Mouse (Mus musculus): Measurements from ENCODE around the gene Lrrc73.

Gene Lrrc73

GRCm38 (mm10) chr17:46262201-46262694, 8.9 kb downstream of the Lrrc73 start:
- no peak for DNase-seq (ENCODE audit: low read depth)

GRCm38 (mm10) chr17:46265502-46265901, 12.2 kb downstream of the Lrrc73 start:
- no peak for DNase-seq (ENCODE audit: low read depth)

GRCm38 (mm10) chr17:46265918-46266618, 12.7 kb downstream of the Lrrc73 start:
- DNase-seq (ENCODE audit: low read depth) = no peak

GRCm38 (mm10) chr17:46266986-46267385, 13.7 kb downstream of the Lrrc73 start:
- no peak for DNase-seq (ENCODE audit: low read depth)

GRCm38 (mm10) chr17:46267511-46267910, 14.2 kb downstream of the Lrrc73 start:
- no peak for DNase-seq (ENCODE audit: low read depth)

GRCm38 (mm10) chr17:46268026-46268720, 14.8 kb downstream of the Lrrc73 start:
- no peak for DNase-seq (ENCODE audit: low read depth)

GRCm38 (mm10) chr17:46269771-46270534, 16.6 kb downstream of the Lrrc73 start:
- no peak for DNase-seq (ENCODE audit: low read depth)

- no peak for DNase-seq (ENCODE audit: low read depth)
Observed at GRCm38 (mm10) chr17:46272058-46272457, 18.7 kb downstream of the Lrrc73 start.

GRCm38 (mm10) chr17:46272675-46273074, 19.3 kb downstream of the Lrrc73 start:
- DNase-seq (ENCODE audit: low read depth) = no peak

GRCm38 (mm10) chr17:46273803-46274236, 20.5 kb downstream of the Lrrc73 start:
- no peak for DNase-seq (ENCODE audit: low read depth)

- no peak for DNase-seq (ENCODE audit: low read depth)
Observed at GRCm38 (mm10) chr17:46274465-46274864, 21.1 kb downstream of the Lrrc73 start.

GRCm38 (mm10) chr17:46275034-46275433, 21.7 kb downstream of the Lrrc73 start:
- DNase-seq (ENCODE audit: low read depth) = no peak

GRCm38 (mm10) chr17:46275506-46275905, 22.2 kb downstream of the Lrrc73 start:
- DNase-seq (ENCODE audit: low read depth) = no peak

GRCm38 (mm10) chr17:46277586-46277985, 24.3 kb downstream of the Lrrc73 start:
- no peak for DNase-seq (ENCODE audit: low read depth)

- DNase-seq (ENCODE audit: low read depth) = no peak
Observed at GRCm38 (mm10) chr17:46278011-46278765, 24.9 kb downstream of the Lrrc73 start.

GRCm38 (mm10) chr17:46282483-46283123, 29.3 kb downstream of the Lrrc73 start, which contains the start of gene Tjap1:
TSS of gene Tjap1 (minus strand) at chr17:46283026.
- peak; percentile 64 for DNase-seq (ENCODE audit: low read depth)

GRCm38 (mm10) chr17:46283140-46283539, 29.8 kb downstream of the Lrrc73 start:
- no peak for DNase-seq (ENCODE audit: low read depth)

- DNase-seq (ENCODE audit: low read depth) = no peak
Observed at GRCm38 (mm10) chr17:46283911-46284310, 30.6 kb downstream of the Lrrc73 start.

- DNase-seq (ENCODE audit: low read depth) = no peak
Observed at GRCm38 (mm10) chr17:46284653-46285052, 31.3 kb downstream of the Lrrc73 start.

- DNase-seq (ENCODE audit: low read depth) = no peak
Observed at GRCm38 (mm10) chr17:46285407-46285806, 32.1 kb downstream of the Lrrc73 start.

GRCm38 (mm10) chr17:46287678-46288095, 34.4 kb downstream of the Lrrc73 start:
- no peak for DNase-seq (ENCODE audit: low read depth)
